Mouse (Mus musculus): ENCODE measurements at regions not wholly inside any gene's neighbourhood (a gene's known extent, or its start where the extent isn't known, plus 50 kb on each side); places are given as distances from the start of the nearest gene placed in this dataset.
A peak's percentile ranks its signal among the peaks of the same experiment; 100 is the strongest.

GRCm38 (mm10) chr2:115460882-115461151, 120.7 kb upstream of the BC052040 start:
- H3K4me1 ChIP-seq (ENCODE audit: control insufficient read depth, insufficient read depth, low read length) = no peaks in the 10 kb centered on the region; the same call in 1 of the 2 replicates
- no peak overlapping the region for H3K9ac ChIP-seq (ENCODE audit: low read depth, low read length)
- no peak overlapping the region for H3K4me3 ChIP-seq (ENCODE audit: low read length)
- no peak for ATAC-seq
- H3K4me2 ChIP-seq (ENCODE audit: low read depth, low read length) = no peak overlapping the region
- H3K27ac ChIP-seq (ENCODE audit: low read length) = no peak overlapping the region
- H3K9me3 ChIP-seq (ENCODE audit: control insufficient read depth, low read length) = no peaks in the 10 kb centered on the region
- H3K36me3 ChIP-seq (ENCODE audit: control insufficient read depth, insufficient read depth, low read length) = no peaks in the 10 kb centered on the region
- no peaks in the 10 kb centered on the region for H3K27me3 ChIP-seq (replicated peaks; ENCODE audit: control insufficient read depth, insufficient read depth, low read length)
- 52% methylated on average over 1 of the region's 1 CpGs for WGBS

- H3K9me3 ChIP-seq (ENCODE audit: control insufficient read depth, low read length) = no peaks in the 10 kb centered on the region
- no peak overlapping the region for H3K27ac ChIP-seq (ENCODE audit: low read length)
- H3K4me2 ChIP-seq (ENCODE audit: low read depth, low read length) = no peak overlapping the region
- H3K9ac ChIP-seq (ENCODE audit: low read depth, low read length) = no peak overlapping the region
- no peak for ATAC-seq
- H3K36me3 ChIP-seq (ENCODE audit: control insufficient read depth, insufficient read depth, low read length) = no peaks in the 10 kb centered on the region
- 69% methylated on average over 4 of the region's 4 CpGs for WGBS
- H3K4me3 ChIP-seq (ENCODE audit: low read length) = no peak overlapping the region
- H3K4me1 ChIP-seq (ENCODE audit: control insufficient read depth, insufficient read depth, low read length) = no peaks in the 10 kb centered on the region
- no peaks in the 10 kb centered on the region for H3K27me3 ChIP-seq (replicated peaks; ENCODE audit: control insufficient read depth, insufficient read depth, low read length)
These were observed 115.3 kb upstream of the BC052040 start for GRCm38 (mm10) chr2:115466170-115466569.

GRCm38 (mm10) chr2:115467107-115467745, 114.3 kb upstream of the BC052040 start:
- no peaks in the 10 kb centered on the region for H3K27me3 ChIP-seq (replicated peaks; ENCODE audit: control insufficient read depth, insufficient read depth, low read length)
- H3K36me3 ChIP-seq (ENCODE audit: control insufficient read depth, insufficient read depth, low read length) = no peaks in the 10 kb centered on the region
- no peak overlapping the region for H3K4me2 ChIP-seq (ENCODE audit: low read depth, low read length)
- no peaks in the 10 kb centered on the region for H3K4me1 ChIP-seq (ENCODE audit: control insufficient read depth, insufficient read depth, low read length)
- peak overlapping the region; percentile 33; the same call in 1 of the 2 replicates for H3K27ac ChIP-seq (ENCODE audit: low read length)
- WGBS = 78% methylated on average over 11 of the region's 11 CpGs
- ATAC-seq = peak; percentile 28
- no peak overlapping the region for H3K9ac ChIP-seq (ENCODE audit: low read depth, low read length)
- no peak overlapping the region for H3K4me3 ChIP-seq (ENCODE audit: low read length)
- H3K9me3 ChIP-seq (ENCODE audit: control insufficient read depth, low read length) = no peaks in the 10 kb centered on the region

GRCm38 (mm10) chr2:115467936-115468335, 113.6 kb upstream of the BC052040 start:
- ATAC-seq = no peak; the same call in 1 of the 2 replicates
- no peak overlapping the region for H3K4me2 ChIP-seq (ENCODE audit: low read depth, low read length)
- no peaks in the 10 kb centered on the region for H3K36me3 ChIP-seq (ENCODE audit: control insufficient read depth, insufficient read depth, low read length)
- no peak overlapping the region for H3K9ac ChIP-seq (ENCODE audit: low read depth, low read length)
- H3K4me1 ChIP-seq (ENCODE audit: control insufficient read depth, insufficient read depth, low read length) = no peaks in the 10 kb centered on the region
- H3K27ac ChIP-seq (ENCODE audit: low read length) = peak overlapping the region; percentile 33
- no peaks in the 10 kb centered on the region for H3K9me3 ChIP-seq (ENCODE audit: control insufficient read depth, low read length)
- H3K4me3 ChIP-seq (ENCODE audit: low read length) = no peak overlapping the region
- WGBS = 56% methylated on average over 6 of the region's 6 CpGs
- H3K27me3 ChIP-seq (replicated peaks; ENCODE audit: control insufficient read depth, insufficient read depth, low read length) = no peaks in the 10 kb centered on the region

- H3K27ac ChIP-seq (ENCODE audit: low read length) = peak overlapping the region; percentile 33; the same call in 1 of the 2 replicates
- WGBS = 50% methylated on average over 7 of the region's 7 CpGs
These were observed 113.0 kb upstream of the BC052040 start for GRCm38 (mm10) chr2:115468471-115468909.

GRCm38 (mm10) chr2:115469165-115469821, 112.2 kb upstream of the BC052040 start:
- no peaks in the 10 kb centered on the region for H3K4me1 ChIP-seq (ENCODE audit: control insufficient read depth, insufficient read depth, low read length)
- no peaks in the 10 kb centered on the region for H3K27me3 ChIP-seq (replicated peaks; ENCODE audit: control insufficient read depth, insufficient read depth, low read length)
- no peak overlapping the region for H3K9ac ChIP-seq (ENCODE audit: low read depth, low read length)
- WGBS = 56% methylated on average over 6 of the region's 6 CpGs
- H3K9me3 ChIP-seq (ENCODE audit: control insufficient read depth, low read length) = no peaks in the 10 kb centered on the region
- no peak overlapping the region for H3K4me2 ChIP-seq (ENCODE audit: low read depth, low read length)
- ATAC-seq = peak; percentile 55
- no peak overlapping the region for H3K4me3 ChIP-seq (ENCODE audit: low read length)
- H3K36me3 ChIP-seq (ENCODE audit: control insufficient read depth, insufficient read depth, low read length) = no peaks in the 10 kb centered on the region
- H3K27ac ChIP-seq (ENCODE audit: low read length) = no peak overlapping the region

More at GRCm38 (mm10) chr2:115468471-115468909, 113.0 kb upstream of the BC052040 start:
- no peak for ATAC-seq
- H3K4me2 ChIP-seq (ENCODE audit: low read depth, low read length) = peak overlapping the region; percentile 12; the same call in 1 of the 2 replicates
- no peaks in the 10 kb centered on the region for H3K36me3 ChIP-seq (ENCODE audit: control insufficient read depth, insufficient read depth, low read length)
- no peak overlapping the region for H3K9ac ChIP-seq (ENCODE audit: low read depth, low read length)
- no peaks in the 10 kb centered on the region for H3K27me3 ChIP-seq (replicated peaks; ENCODE audit: control insufficient read depth, insufficient read depth, low read length)
- H3K4me1 ChIP-seq (ENCODE audit: control insufficient read depth, insufficient read depth, low read length) = no peaks in the 10 kb centered on the region
- no peak overlapping the region for H3K4me3 ChIP-seq (ENCODE audit: low read length)
- H3K9me3 ChIP-seq (ENCODE audit: control insufficient read depth, low read length) = no peaks in the 10 kb centered on the region

GRCm38 (mm10) chr2:115472393-115472792, 109.1 kb upstream of the BC052040 start:
- Histone ChIP-seq H3K9me3 (ENCODE audit: control insufficient read depth, low read length) (no peaks in the 10 kb centered on the region), H3K27me3 (replicated peaks; ENCODE audit: control insufficient read depth, insufficient read depth, low read length) (no peaks in the 10 kb centered on the region), H3K4me3 (ENCODE audit: low read length) (no peak overlapping the region), H3K4me1 (ENCODE audit: control insufficient read depth, insufficient read depth, low read length) (no peaks in the 10 kb centered on the region), H3K36me3 (ENCODE audit: control insufficient read depth, insufficient read depth, low read length) (no peaks in the 10 kb centered on the region), H3K9ac (ENCODE audit: low read depth, low read length) (no peak overlapping the region), H3K27ac (ENCODE audit: low read length) (no peak overlapping the region), H3K4me2 (ENCODE audit: low read depth, low read length) (no peak overlapping the region)
- WGBS = 85% methylated on average over 2 of the region's 2 CpGs
- ATAC-seq = no peak

GRCm38 (mm10) chr2:115483418-115484288, 97.9 kb upstream of the BC052040 start:
- WGBS = 45% methylated on average over 13 of the region's 13 CpGs
- no peaks in the 10 kb centered on the region for H3K4me1 ChIP-seq (ENCODE audit: control insufficient read depth, insufficient read depth, low read length)
- no peak overlapping the region for H3K9ac ChIP-seq (ENCODE audit: low read depth, low read length)
- H3K9me3 ChIP-seq (ENCODE audit: control insufficient read depth, low read length) = no peaks in the 10 kb centered on the region
- ATAC-seq = peak; percentile 58
- no peaks in the 10 kb centered on the region for H3K27me3 ChIP-seq (replicated peaks; ENCODE audit: control insufficient read depth, insufficient read depth, low read length)
- peak overlapping the region; percentile 3; the same call in 1 of the 2 replicates for H3K27ac ChIP-seq (ENCODE audit: low read length)
- no peak overlapping the region for H3K4me2 ChIP-seq (ENCODE audit: low read depth, low read length)
- no peak overlapping the region for H3K4me3 ChIP-seq (ENCODE audit: low read length)
- no peaks in the 10 kb centered on the region for H3K36me3 ChIP-seq (ENCODE audit: control insufficient read depth, insufficient read depth, low read length)

- H3K27me3 ChIP-seq (replicated peaks; ENCODE audit: control insufficient read depth, insufficient read depth, low read length) = no peaks in the 10 kb centered on the region
- H3K9ac ChIP-seq (ENCODE audit: low read depth, low read length) = no peak overlapping the region
- ATAC-seq = no peak
- H3K4me1 ChIP-seq (ENCODE audit: control insufficient read depth, insufficient read depth, low read length) = no peaks in the 10 kb centered on the region
- no peak overlapping the region for H3K27ac ChIP-seq (ENCODE audit: low read length)
- no peak overlapping the region for H3K4me2 ChIP-seq (ENCODE audit: low read depth, low read length)
- no peaks in the 10 kb centered on the region for H3K9me3 ChIP-seq (ENCODE audit: control insufficient read depth, low read length)
- no peak overlapping the region for H3K4me3 ChIP-seq (ENCODE audit: low read length)
- 67% methylated on average over 4 of the region's 4 CpGs for WGBS
- no peaks in the 10 kb centered on the region for H3K36me3 ChIP-seq (ENCODE audit: control insufficient read depth, insufficient read depth, low read length)
These were observed 93.1 kb upstream of the BC052040 start for GRCm38 (mm10) chr2:115488465-115488864.

Measured in intestine, embryonic 16.5 days (tissue).